Mouse (Mus musculus) CH12.LX (cell line): Measurements from ENCODE around the gene Tmprss12.

ENCODE experiments used
- BHLHE40 ChIP-seq: IDR thresholded peaks from 2 replicates; pipeline ENCODE4 v1.6.1; 2011; ENCODE audit warnings: mild to moderate bottlenecking, low read depth, low read length, improper control_type of control experiment
- CHD2 ChIP-seq: IDR thresholded peaks from 2 replicates; pipeline ENCODE4 v1.6.1; 2011; ENCODE audit warnings: low read length, improper control_type of control experiment
- CTCF ChIP-seq, 2 experiments: IDR thresholded peaks in 1 of 2; conservative IDR thresholded peaks in 1 of 2; 2 replicates each; pipeline ENCODE4 v1.5.1; 2011 to 2012; ENCODE audit warnings: low read depth in 2 of 2, low read length in 2 of 2, improper control_type of control experiment in 1 of 2, inconsistent platforms in 1 of 2, mild to moderate bottlenecking in 1 of 2, moderate library complexity in 1 of 2
- ELF1 ChIP-seq: IDR thresholded peaks from 2 replicates; pipeline ENCODE4 v1.6.1; 2014; ENCODE audit warnings: low read depth, mild to moderate bottlenecking, inconsistent platforms, low read length, improper control_type of control experiment
- EP300 ChIP-seq: IDR thresholded peaks from 2 replicates; pipeline ENCODE4 v1.6.1; 2011; ENCODE audit warnings: low read length, improper control_type of control experiment
- MAFK ChIP-seq: IDR thresholded peaks from 2 replicates; pipeline ENCODE4 v1.6.1; 2011; ENCODE audit warnings: low read length, improper control_type of control experiment; ENCODE audit not compliant: insufficient replicate concordance
- MYC ChIP-seq: IDR thresholded peaks from 2 replicates; pipeline ENCODE4 v1.6.1; 2011; ENCODE audit warnings: low read depth, mild to moderate bottlenecking, improper control_type of control experiment, low read length
- NELFE ChIP-seq: IDR thresholded peaks from 2 replicates; pipeline ENCODE4 v1.6.1; 2011; ENCODE audit warnings: low read depth, low read length, improper control_type of control experiment
- POLR2A ChIP-seq: IDR thresholded peaks from 2 replicates; pipeline ENCODE4 v1.6.1; 2011; ENCODE audit warnings: low read depth, mild to moderate bottlenecking, improper control_type of control experiment, low read length
- POLR2AphosphoS2 ChIP-seq: IDR thresholded peaks from 2 replicates; pipeline ENCODE4 v1.6.1; 2011; ENCODE audit warnings: low read depth, low read length, improper control_type of control experiment
- UBTF ChIP-seq: IDR thresholded peaks from 2 replicates; pipeline ENCODE4 v1.6.1; 2012; ENCODE audit warnings: low read depth, mild to moderate bottlenecking, inconsistent platforms, low read length, improper control_type of control experiment, moderate library complexity
- USF1 ChIP-seq: IDR thresholded peaks from 2 replicates; pipeline ENCODE4 v1.6.1; 2014; ENCODE audit warnings: low read depth, mild to moderate bottlenecking, inconsistent platforms, low read length, improper control_type of control experiment
- ZNF384 ChIP-seq: IDR thresholded peaks from 2 replicates; pipeline ENCODE4 v1.6.1; 2012; ENCODE audit warnings: low read depth, low read length, improper control_type of control experiment, inconsistent platforms

DNA sequence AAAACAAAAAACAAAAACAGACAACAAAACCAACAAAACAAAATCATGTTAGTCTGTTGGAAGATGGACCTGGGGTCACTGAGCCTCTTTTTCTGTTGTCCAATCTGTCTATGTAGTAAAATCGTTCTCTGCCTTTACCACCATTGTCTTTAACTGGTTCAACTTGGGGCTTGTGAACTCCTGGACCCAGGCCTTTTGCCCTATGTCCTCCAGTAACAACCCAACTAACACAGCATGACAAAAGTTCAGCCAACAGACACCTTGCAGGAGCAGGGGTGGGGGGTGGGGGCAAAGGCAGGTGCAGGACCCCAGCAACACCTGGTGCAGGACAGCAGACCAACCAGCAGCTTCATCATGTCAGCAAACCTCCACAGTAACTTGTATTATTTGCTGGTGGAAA is 39.2 kb downstream of the Tmprss12 start:
- no peak for TF ChIP-seq ZNF384
- TF ChIP-seq MAFK = no peak
- no peak for TF ChIP-seq POLR2A
- no peak for TF ChIP-seq POLR2AphosphoS2
- TF ChIP-seq CTCF (conservative IDR thresholded peaks at IDR 0.05 in 1 of 2, IDR thresholded peaks at IDR 0.05 in 1 of 2; ENCODE audit: low read depth in 2 of 2, low read length in 2 of 2) = no peak
- no peak for TF ChIP-seq CHD2
- TF ChIP-seq EP300 = no peak
- TF ChIP-seq NELFE = no peak
- TF ChIP-seq MYC = no peak
- no peak for TF ChIP-seq UBTF
- TF ChIP-seq BHLHE40 = no peak
- no peak for TF ChIP-seq ELF1
- TF ChIP-seq USF1 = no peak
